Mouse (Mus musculus) lung, postnatal 0 days (tissue): ENCODE data around the gene Sox6. TPM values are rescaled to one million over a fixed set of nuclear protein-coding genes. Genes with fewer than 3 reads are reported as not detected.

Experiments used
- ATAC-seq: fragments of 200-750 bp; cut with Nextera tagmentation; 2 replicates; pipeline ENCODE4 v1.8.0; 2017; ENCODE audit warnings: moderate library complexity
- DNase-seq: peaks from one replicate; pipeline ENCODE4 v3.0.0-alpha.2; 2016; ENCODE audit warnings: low spot score
- H3K27ac ChIP-seq: fragments of 300-500 bp; sonication (generic); 2 replicates; pipeline ENCODE4 v1.5.1; 2014; ENCODE audit warnings: antibody characterized with exemption, mild to moderate bottlenecking, low read length, mixed read lengths
- H3K27me3 ChIP-seq: fragments of 300-500 bp; sonication (generic); replicated peaks from 2 replicates; pipeline ENCODE4 v1.6.1; 2014; ENCODE audit warnings: low read length, mixed read lengths; ENCODE audit not compliant: insufficient read depth
- H3K36me3 ChIP-seq: fragments of 300-500 bp; sonication (generic); 2 replicates; pipeline ENCODE4 v1.6.1; 2014; ENCODE audit warnings: low read length, mixed read lengths; ENCODE audit not compliant: insufficient read depth
- H3K4me1 ChIP-seq: fragments of 300-500 bp; sonication (generic); 2 replicates; pipeline ENCODE4 v1.6.1; 2014; ENCODE audit warnings: antibody characterized with exemption, low read depth, low read length, mixed read lengths; ENCODE audit not compliant: insufficient read depth
- H3K4me2 ChIP-seq: fragments of 300-500 bp; sonication (generic); replicated peaks from 2 replicates; pipeline ENCODE4 v1.6.1; 2014; ENCODE audit warnings: low read depth, mild to moderate bottlenecking, low read length, moderate library complexity, mixed read lengths
- H3K4me3 ChIP-seq: fragments of 300-500 bp; sonication (generic); 2 replicates; pipeline ENCODE4 v1.5.1; 2014; ENCODE audit warnings: low read depth, low read length
- H3K9ac ChIP-seq: fragments of 300-500 bp; sonication (generic); replicated peaks from 2 replicates; pipeline ENCODE4 v1.6.1; 2014; ENCODE audit warnings: low read depth, mild to moderate bottlenecking
- H3K9me3 ChIP-seq: fragments of 300-500 bp; sonication (generic); 2 replicates; pipeline ENCODE4 v1.6.1; 2016; ENCODE audit warnings: low read length, mixed read lengths
- CTCF ChIP-seq: IDR thresholded peaks from 2 replicates; pipeline ENCODE4 v1.5.1; 2016; ENCODE audit warnings: antibody characterized with exemption, mild to moderate bottlenecking
- EP300 ChIP-seq: IDR thresholded peaks from 2 replicates; pipeline ENCODE4 v1.6.1; 2016; ENCODE audit warnings: antibody characterized with exemption, mild to moderate bottlenecking, control low read depth
- WGBS: fragments of 180-500 bp; shearing (Covaris S2); extraction: QIAGEN DNeasy Blood & Tissue Kit; methylation state at CpG from one replicate; pipeline ENCODE4 v1.1.7; 2014; 5-methylcytosine and 5-hydroxymethylcytosine counted together
- polyA plus RNA-seq: library from polyadenylated mRNA; unstranded; fragments of >200 nt; fragmentation: Nextera tagmentation; extraction: Ambion mirVana; gene quantifications from 2 replicates; pipeline ENCODE4 v1.2.1, GENCODE M21; 2015

Gene Sox6
- polyA plus RNA-seq, 1 experiment from 2014 or later = 6.8 TPM

DNA sequence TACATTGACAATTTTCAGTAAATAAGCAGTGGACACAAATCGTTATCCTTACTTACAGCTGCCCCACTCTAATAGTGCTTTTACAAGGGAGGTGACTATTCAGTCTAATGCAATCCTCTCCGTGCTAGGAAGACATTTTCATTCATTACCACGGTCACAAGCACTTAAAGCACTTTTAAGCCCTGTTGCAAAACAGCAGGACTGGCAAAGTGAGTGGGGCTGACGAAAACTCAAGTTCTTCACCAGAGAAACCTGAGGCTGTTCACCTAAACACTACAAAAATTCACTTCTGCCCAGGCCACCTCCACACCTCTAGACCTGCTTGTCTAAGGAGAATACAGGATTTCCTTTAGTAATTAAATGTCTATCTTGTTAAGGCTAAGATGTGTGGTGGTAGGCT, 283.3 kb downstream of the Sox6 start:
- H3K9ac ChIP-seq = no peak overlapping the region
- no peaks in the 10 kb centered on the region for H3K36me3 ChIP-seq
- TF ChIP-seq EP300 (0 out of 2 replicates have a peak, but pooled peaks have one; percentile 16), CTCF (no peak)
- H3K4me3 ChIP-seq = no peak overlapping the region
- H3K4me1 ChIP-seq = no peaks in the 10 kb centered on the region
- no peak overlapping the region for H3K27ac ChIP-seq
- ATAC-seq (peak; percentile 61), DNase-seq (peak; percentile 52)
- H3K9me3 ChIP-seq = no peaks in the 10 kb centered on the region
- 38% methylated on average over 4 of the region's 4 CpGs for WGBS
- H3K27me3 ChIP-seq = no peaks in the 10 kb centered on the region
- H3K4me2 ChIP-seq = no peak overlapping the region

DNA sequence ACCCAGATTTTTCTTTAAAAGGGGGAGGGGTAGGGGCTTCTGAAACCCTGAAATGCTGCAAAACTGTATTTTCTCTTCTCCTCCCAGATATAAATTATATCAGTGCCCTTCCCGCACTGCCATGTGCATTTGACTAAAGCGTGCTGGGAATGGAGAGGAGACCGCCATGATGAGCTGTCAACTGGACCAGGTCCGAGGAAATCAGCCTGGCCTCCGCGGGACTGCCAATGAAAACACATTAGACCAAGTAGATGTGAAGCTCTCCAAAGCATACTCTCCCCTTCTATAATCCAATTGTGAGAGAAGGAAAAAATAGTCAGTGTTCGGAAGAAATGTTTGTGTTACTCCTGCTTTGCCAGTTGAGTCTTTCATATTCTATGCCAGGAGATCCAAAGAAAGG, 284.4 kb downstream of the Sox6 start:
- no peaks in the 10 kb centered on the region for H3K4me1 ChIP-seq
- no peak overlapping the region for H3K4me3 ChIP-seq
- no peak overlapping the region for H3K4me2 ChIP-seq
- no peak for DNase-seq
- no peak for ATAC-seq
- TF ChIP-seq EP300 = no peak
- TF ChIP-seq CTCF = no peak
- no peak overlapping the region for H3K9ac ChIP-seq
- no peaks in the 10 kb centered on the region for H3K9me3 ChIP-seq
- no peak overlapping the region for H3K27ac ChIP-seq
- WGBS = 82% methylated on average over 7 of the region's 7 CpGs
- H3K36me3 ChIP-seq = no peaks in the 10 kb centered on the region
- H3K27me3 ChIP-seq = no peaks in the 10 kb centered on the region

- H3K27ac ChIP-seq = no peak overlapping the region
- DNase-seq (peak; percentile 5), ATAC-seq (no peak)
Measured at GRCm38 (mm10) chr7:115752121-115752634, 286.4 kb downstream of the Sox6 start.

DNA sequence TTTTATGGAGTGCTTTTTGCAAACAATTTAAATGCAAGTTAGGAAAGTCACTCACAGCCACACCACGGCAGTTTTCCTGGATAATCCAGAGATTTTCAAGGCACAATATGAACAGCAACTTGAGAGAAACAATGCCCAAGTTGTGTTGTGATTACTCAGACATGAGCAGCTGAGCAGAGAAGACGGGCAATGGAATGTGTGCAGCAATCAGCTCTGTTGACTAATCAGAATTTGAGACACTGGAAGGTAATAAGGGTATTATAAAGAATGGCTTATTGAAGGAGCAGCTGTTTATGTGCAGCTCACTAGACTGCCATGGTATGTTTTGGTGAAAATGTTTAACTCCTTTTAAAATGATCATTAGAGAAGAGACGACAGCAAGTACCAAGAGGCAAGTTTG, 287.5 kb downstream of the Sox6 start:
- peak; percentile 6 for DNase-seq
- Histone ChIP-seq H3K36me3 (no peaks in the 10 kb centered on the region), H3K4me1 (no peaks in the 10 kb centered on the region), H3K4me3 (no peak overlapping the region), H3K9ac (no peak overlapping the region), H3K4me2 (no peak overlapping the region), H3K27me3 (no peaks in the 10 kb centered on the region), H3K27ac (no peak overlapping the region), H3K9me3 (no peaks in the 10 kb centered on the region)
- 39% methylated on average over 3 of the region's 3 CpGs for WGBS
- no peak for ATAC-seq
- TF ChIP-seq CTCF = no peak
- TF ChIP-seq EP300 = no peak

More at GRCm38 (mm10) chr7:115752121-115752634, 286.4 kb downstream of the Sox6 start:
- no peak overlapping the region for H3K4me2 ChIP-seq
- no peak overlapping the region for H3K4me3 ChIP-seq
- H3K36me3 ChIP-seq = no peaks in the 10 kb centered on the region
- no peaks in the 10 kb centered on the region for H3K27me3 ChIP-seq
- H3K9ac ChIP-seq = no peak overlapping the region
- no peaks in the 10 kb centered on the region for H3K4me1 ChIP-seq
- no peak for TF ChIP-seq EP300
- no peak for TF ChIP-seq CTCF
- 35% methylated on average over 5 of the region's 5 CpGs for WGBS
- no peaks in the 10 kb centered on the region for H3K9me3 ChIP-seq

DNA sequence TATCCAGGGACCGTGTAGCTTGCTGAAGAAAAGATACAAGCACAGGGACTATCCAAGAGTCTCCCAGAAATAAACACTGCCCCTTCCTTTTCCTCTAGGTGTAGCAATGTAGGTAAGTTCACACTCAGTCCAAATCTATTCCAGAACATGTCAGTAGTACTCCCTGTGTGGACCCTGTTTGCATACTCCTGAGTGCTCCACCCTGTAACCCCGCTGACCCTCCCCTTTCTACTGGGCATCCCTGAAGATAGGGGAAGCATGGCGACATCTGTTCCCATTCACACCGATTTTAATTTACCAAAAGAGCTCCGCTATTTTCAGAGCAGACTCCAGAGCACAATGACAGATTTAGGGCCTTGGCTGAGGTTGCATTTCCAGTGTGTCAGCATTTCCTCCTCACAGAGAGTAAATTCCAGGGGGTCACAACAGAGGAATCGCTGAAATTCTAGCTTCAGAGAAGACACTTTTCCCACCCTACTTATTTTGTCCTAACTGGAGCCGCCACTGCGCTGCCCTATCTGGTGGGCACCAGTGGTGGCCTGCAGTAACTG, 288.2 kb downstream of the Sox6 start:
- Histone ChIP-seq H3K27ac (no peak overlapping the region), H3K4me1 (no peaks in the 10 kb centered on the region), H3K9me3 (no peaks in the 10 kb centered on the region), H3K9ac (no peak overlapping the region), H3K4me3 (no peak overlapping the region), H3K27me3 (no peaks in the 10 kb centered on the region), H3K4me2 (no peak overlapping the region), H3K36me3 (no peaks in the 10 kb centered on the region)
- TF ChIP-seq EP300 (no peak), CTCF (no peak)
- DNase-seq (no peak), ATAC-seq (no peak)
- 50% methylated on average over 8 of the region's 8 CpGs for WGBS

DNA sequence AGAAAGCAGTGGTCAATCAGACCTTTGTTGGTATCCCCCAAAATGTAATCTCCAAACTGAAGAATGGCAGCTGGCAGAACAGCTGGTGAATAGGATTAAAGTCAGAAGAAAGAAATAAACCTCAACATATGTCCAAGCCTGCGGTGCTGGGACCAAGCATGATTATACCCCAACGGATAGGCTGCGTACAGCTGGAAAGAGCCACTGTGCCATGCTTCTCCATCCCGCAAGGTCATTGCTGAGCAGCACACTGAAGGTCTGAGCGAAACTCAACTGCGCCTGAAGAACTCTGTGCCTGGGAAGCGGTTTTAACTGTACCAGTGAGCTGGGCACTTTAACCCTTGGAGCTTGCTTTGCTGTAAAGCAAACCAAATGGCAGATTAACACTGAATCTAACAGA, 291.1 kb downstream of the Sox6 start:
- Histone ChIP-seq H3K4me2 (no peak overlapping the region), H3K27me3 (no peaks in the 10 kb centered on the region), H3K4me1 (no peaks in the 10 kb centered on the region), H3K9ac (no peak overlapping the region), H3K9me3 (no peaks in the 10 kb centered on the region), H3K27ac (no peak overlapping the region), H3K4me3 (no peak overlapping the region), H3K36me3 (no peaks in the 10 kb centered on the region)
- ATAC-seq (no peak), DNase-seq (no peak)
- TF ChIP-seq CTCF (no peak), EP300 (no peak)
- WGBS = 82% methylated on average over 7 of the region's 7 CpGs
